Mouse (Mus musculus): ENCODE data around the gene Mgrn1. TPM values are rescaled to one million over a fixed set of nuclear protein-coding genes. Genes with fewer than 3 reads are reported as not detected.
A peak's percentile ranks its signal among the peaks of the same experiment; 100 is the strongest.

Mgrn1 gene
- polyA plus RNA-seq (2012; rRNA removed), result 84.0 and 91.8 TPM in 2 replicates

- peak; percentile 67 for DNase-seq (ENCODE audit: low spot score)
Observed at GRCm38 (mm10) chr16:4885760-4886689, at the start of gene Mgrn1. TSS of gene Mgrn1 (plus strand) at chr16:4886249.

- DNase-seq (ENCODE audit: low spot score), result no peak
Observed at GRCm38 (mm10) chr16:4837631-4838030, 48.4 kb upstream of the Mgrn1 start.

GRCm38 (mm10) chr16:4839552-4839951, 46.5 kb upstream of the Mgrn1 start:
- no peak for DNase-seq (ENCODE audit: low spot score)

- no peak for DNase-seq (ENCODE audit: low spot score)
Observed at GRCm38 (mm10) chr16:4840231-4840630, 45.8 kb upstream of the Mgrn1 start.

GRCm38 (mm10) chr16:4847041-4847440, 39.0 kb upstream of the Mgrn1 start:
- no peak for DNase-seq (ENCODE audit: low spot score)

- no peak for DNase-seq (ENCODE audit: low spot score)
Observed at GRCm38 (mm10) chr16:4848090-4848489, 38.0 kb upstream of the Mgrn1 start.

GRCm38 (mm10) chr16:4850361-4850760, 35.7 kb upstream of the Mgrn1 start:
- DNase-seq (ENCODE audit: low spot score), result no peak

GRCm38 (mm10) chr16:4850938-4851628, 35.0 kb upstream of the Mgrn1 start:
- DNase-seq (ENCODE audit: low spot score), result no peak

GRCm38 (mm10) chr16:4855046-4855650, 30.9 kb upstream of the Mgrn1 start:
- DNase-seq (ENCODE audit: low spot score), result no peak

- no peak for DNase-seq (ENCODE audit: low spot score)
Observed at GRCm38 (mm10) chr16:4861392-4861791, 24.7 kb upstream of the Mgrn1 start.

GRCm38 (mm10) chr16:4862863-4863483, 23.1 kb upstream of the Mgrn1 start:
- no peak for DNase-seq (ENCODE audit: low spot score)

- no peak for DNase-seq (ENCODE audit: low spot score)
Observed at GRCm38 (mm10) chr16:4863742-4864141, 22.3 kb upstream of the Mgrn1 start.

GRCm38 (mm10) chr16:4866101-4866695, 19.9 kb upstream of the Mgrn1 start:
- no peak for DNase-seq (ENCODE audit: low spot score)

GRCm38 (mm10) chr16:4870490-4870889, 15.6 kb upstream of the Mgrn1 start:
- no peak for DNase-seq (ENCODE audit: low spot score)

- DNase-seq (ENCODE audit: low spot score), result no peak
Observed at GRCm38 (mm10) chr16:4871926-4872325, 14.1 kb upstream of the Mgrn1 start.

- DNase-seq (ENCODE audit: low spot score), result no peak
Observed at GRCm38 (mm10) chr16:4875198-4876032, 10.6 kb upstream of the Mgrn1 start.

GRCm38 (mm10) chr16:4876033-4876680, 9.9 kb upstream of the Mgrn1 start:
- peak; percentile 61 for DNase-seq (ENCODE audit: low spot score)

- DNase-seq (ENCODE audit: low spot score), result no peak
Observed at GRCm38 (mm10) chr16:4877195-4877594, 8.9 kb upstream of the Mgrn1 start.

- DNase-seq (ENCODE audit: low spot score), result no peak
Observed at GRCm38 (mm10) chr16:4877701-4878100, 8.3 kb upstream of the Mgrn1 start.
